Mouse (Mus musculus) frontal cortex, adult (tissue): Measurements from ENCODE around the gene Fgfr2.

Experiments used
- ATAC-seq: cut with Nextera tagmentation; 2 replicates; pipeline ENCODE4 v1.9.2; 2017; ENCODE audit warnings: mild to moderate bottlenecking, moderate library complexity, mixed read lengths; ENCODE audit not compliant: low TSS enrichment

The Fgfr2 gene

GRCm38 (mm10) chr7:132369784-132370183 is 753.4 kb downstream of the Fgfr2 start:
- ATAC-seq = no peak

- ATAC-seq = no peak
These were observed 754.3 kb downstream of the Fgfr2 start for GRCm38 (mm10) chr7:132368859-132369258.

GRCm38 (mm10) chr7:132367344-132367743 is 755.8 kb downstream of the Fgfr2 start:
- no peak for ATAC-seq

- ATAC-seq = no peak
These were observed 757.3 kb downstream of the Fgfr2 start for GRCm38 (mm10) chr7:132365703-132366384.

- ATAC-seq = no peak
These were observed 758.0 kb downstream of the Fgfr2 start for GRCm38 (mm10) chr7:132365111-132365510.

GRCm38 (mm10) chr7:132364506-132364905 is 758.6 kb downstream of the Fgfr2 start:
- ATAC-seq = no peak

- ATAC-seq = no peak
These were observed 762.8 kb downstream of the Fgfr2 start for GRCm38 (mm10) chr7:132360336-132360735.

- no peak for ATAC-seq
These were observed 764.4 kb downstream of the Fgfr2 start for GRCm38 (mm10) chr7:132358709-132359108.

- no peak for ATAC-seq
These were observed 764.9 kb downstream of the Fgfr2 start for GRCm38 (mm10) chr7:132358250-132358649.

GRCm38 (mm10) chr7:132357841-132358237 is 765.3 kb downstream of the Fgfr2 start:
- ATAC-seq = no peak

- no peak for ATAC-seq
These were observed 766.0 kb downstream of the Fgfr2 start for GRCm38 (mm10) chr7:132356881-132357840.

- ATAC-seq = peak; percentile 69
These were observed 767.0 kb downstream of the Fgfr2 start for GRCm38 (mm10) chr7:132356185-132356584.

- no peak for ATAC-seq
These were observed 767.4 kb downstream of the Fgfr2 start for GRCm38 (mm10) chr7:132355767-132356166.

GRCm38 (mm10) chr7:132349075-132349572 is 774.0 kb downstream of the Fgfr2 start:
- no peak for ATAC-seq

GRCm38 (mm10) chr7:132347273-132348045 is 775.7 kb downstream of the Fgfr2 start:
- ATAC-seq = no peak

- ATAC-seq = no peak
These were observed 777.6 kb downstream of the Fgfr2 start for GRCm38 (mm10) chr7:132345526-132346070.

- ATAC-seq = no peak
These were observed 778.5 kb downstream of the Fgfr2 start for GRCm38 (mm10) chr7:132344606-132345005.

- ATAC-seq = no peak
These were observed 779.2 kb downstream of the Fgfr2 start for GRCm38 (mm10) chr7:132343900-132344299.

GRCm38 (mm10) chr7:132343146-132343545 is 780.0 kb downstream of the Fgfr2 start:
- no peak for ATAC-seq

GRCm38 (mm10) chr7:132339041-132339839 is 783.9 kb downstream of the Fgfr2 start:
- ATAC-seq = no peak

- no peak for ATAC-seq
These were observed 784.8 kb downstream of the Fgfr2 start for GRCm38 (mm10) chr7:132338350-132338749.
